Mouse (Mus musculus): Measurements from ENCODE around the gene Lrrc46. TPM values are rescaled to one million over a fixed set of nuclear protein-coding genes. Genes with fewer than 3 reads are reported as not detected.

Lrrc46 gene
- polyA plus RNA-seq (2014; fragmentation: Nextera tagmentation; extraction: Ambion mirVana) = 2.2 and 2.4 TPM in 2 replicates

- H3K4me3 ChIP-seq (ENCODE audit: low read depth, low read length) = peak within 1 kb of the TSS; percentile 62
- peaks cover 8% of the 10 kb centered on the region; the same call in 1 of the 2 replicates for H3K4me1 ChIP-seq (ENCODE audit: control insufficient read depth, insufficient read depth, low read length)
- peak within 1 kb of the TSS; percentile 55; the same call in 1 of the 2 replicates for H3K27ac ChIP-seq (ENCODE audit: low read depth, low read length)
- peak within 1 kb of the TSS; percentile 82 for H3K4me2 ChIP-seq (ENCODE audit: low read depth, low read length)
- WGBS = under 1% methylated on average over 46 of the region's 48 CpGs
- ATAC-seq (ENCODE audit: low read depth) = peak; percentile 88
- no peaks in the 10 kb centered on the region for H3K27me3 ChIP-seq (ENCODE audit: control insufficient read depth, insufficient read depth, low read length)
- H3K36me3 ChIP-seq (ENCODE audit: control insufficient read depth, insufficient read depth, low read length) = no peaks in the 10 kb centered on the region; the same call in 1 of the 2 replicates
- no peaks in the 10 kb centered on the region for H3K9me3 ChIP-seq (ENCODE audit: control insufficient read depth, low read length)
- H3K9ac ChIP-seq (replicated peaks; ENCODE audit: low read depth, low read length) = peak within 1 kb of the TSS; percentile 81
These were observed at the start of gene Lrrc46, which contains the start of gene Mrpl10 for GRCm38 (mm10) chr11:97041022-97041899. Gene Lrrc46 (minus strand): TSS chr11:97041407. Gene Mrpl10 (plus strand): TSS chr11:97041560.

- Histone ChIP-seq H3K27me3 (ENCODE audit: control insufficient read depth, insufficient read depth, low read length) (no peaks in the 10 kb centered on the region), H3K9ac (replicated peaks; ENCODE audit: low read depth, low read length) (no peak overlapping the region), H3K4me3 (ENCODE audit: low read depth, low read length) (no peak overlapping the region), H3K27ac (ENCODE audit: low read depth, low read length) (no peak overlapping the region), H3K4me2 (ENCODE audit: low read depth, low read length) (no peak overlapping the region), H3K9me3 (ENCODE audit: control insufficient read depth, low read length) (no peaks in the 10 kb centered on the region), H3K36me3 (ENCODE audit: control insufficient read depth, insufficient read depth, low read length) (no peaks in the 10 kb centered on the region), H3K4me1 (ENCODE audit: control insufficient read depth, insufficient read depth, low read length) (0 out of 2 replicates have a peak, but pooled peaks cover 3% of the 10 kb centered on the region)
- 80% methylated on average over 6 of the region's 6 CpGs for WGBS
- no peak for ATAC-seq (ENCODE audit: low read depth)
These were observed 45.2 kb upstream of the Lrrc46 start for GRCm38 (mm10) chr11:97086365-97086764.

GRCm38 (mm10) chr11:97084821-97085505 is 43.8 kb upstream of the Lrrc46 start:
- Histone ChIP-seq H3K9ac (replicated peaks; ENCODE audit: low read depth, low read length) (no peak overlapping the region), H3K4me2 (ENCODE audit: low read depth, low read length) (no peak overlapping the region), H3K4me1 (ENCODE audit: control insufficient read depth, insufficient read depth, low read length) (0 out of 2 replicates have a peak, but pooled peaks cover 3% of the 10 kb centered on the region), H3K4me3 (ENCODE audit: low read depth, low read length) (no peak overlapping the region), H3K36me3 (ENCODE audit: control insufficient read depth, insufficient read depth, low read length) (no peaks in the 10 kb centered on the region), H3K27me3 (ENCODE audit: control insufficient read depth, insufficient read depth, low read length) (no peaks in the 10 kb centered on the region), H3K27ac (ENCODE audit: low read depth, low read length) (no peak overlapping the region), H3K9me3 (ENCODE audit: control insufficient read depth, low read length) (no peaks in the 10 kb centered on the region)
- 89% methylated on average over 15 of the region's 15 CpGs for WGBS
- no peak for ATAC-seq (ENCODE audit: low read depth)

GRCm38 (mm10) chr11:97083401-97084140 is 42.4 kb upstream of the Lrrc46 start:
- Histone ChIP-seq H3K27me3 (ENCODE audit: control insufficient read depth, insufficient read depth, low read length) (no peaks in the 10 kb centered on the region), H3K4me1 (ENCODE audit: control insufficient read depth, insufficient read depth, low read length) (0 out of 2 replicates have a peak, but pooled peaks cover 3% of the 10 kb centered on the region), H3K36me3 (ENCODE audit: control insufficient read depth, insufficient read depth, low read length) (no peaks in the 10 kb centered on the region), H3K9me3 (ENCODE audit: control insufficient read depth, low read length) (no peaks in the 10 kb centered on the region), H3K27ac (ENCODE audit: low read depth, low read length) (no peak overlapping the region), H3K4me3 (ENCODE audit: low read depth, low read length) (no peak overlapping the region), H3K4me2 (ENCODE audit: low read depth, low read length) (no peak overlapping the region), H3K9ac (replicated peaks; ENCODE audit: low read depth, low read length) (no peak overlapping the region)
- 38% methylated on average over 22 of the region's 22 CpGs for WGBS
- no peak for ATAC-seq (ENCODE audit: low read depth)

GRCm38 (mm10) chr11:97082977-97083376 is 41.8 kb upstream of the Lrrc46 start:
- 0 out of 2 replicates have a peak, but pooled peaks cover 3% of the 10 kb centered on the region for H3K4me1 ChIP-seq (ENCODE audit: control insufficient read depth, insufficient read depth, low read length)
- H3K9me3 ChIP-seq (ENCODE audit: control insufficient read depth, low read length) = no peaks in the 10 kb centered on the region
- H3K4me3 ChIP-seq (ENCODE audit: low read depth, low read length) = no peak overlapping the region
- no peaks in the 10 kb centered on the region for H3K27me3 ChIP-seq (ENCODE audit: control insufficient read depth, insufficient read depth, low read length)
- no peak for ATAC-seq (ENCODE audit: low read depth)
- H3K36me3 ChIP-seq (ENCODE audit: control insufficient read depth, insufficient read depth, low read length) = no peaks in the 10 kb centered on the region
- 45% methylated on average over 11 of the region's 11 CpGs for WGBS
- H3K9ac ChIP-seq (replicated peaks; ENCODE audit: low read depth, low read length) = no peak overlapping the region
- H3K27ac ChIP-seq (ENCODE audit: low read depth, low read length) = no peak overlapping the region
- no peak overlapping the region for H3K4me2 ChIP-seq (ENCODE audit: low read depth, low read length)

GRCm38 (mm10) chr11:97080291-97080690 is 39.1 kb upstream of the Lrrc46 start:
- no peak overlapping the region for H3K4me2 ChIP-seq (ENCODE audit: low read depth, low read length)
- WGBS = 48% methylated on average over 9 of the region's 9 CpGs
- ATAC-seq (ENCODE audit: low read depth) = no peak
- no peak overlapping the region for H3K27ac ChIP-seq (ENCODE audit: low read depth, low read length)
- H3K9ac ChIP-seq (replicated peaks; ENCODE audit: low read depth, low read length) = no peak overlapping the region
- H3K4me3 ChIP-seq (ENCODE audit: low read depth, low read length) = no peak overlapping the region
- H3K36me3 ChIP-seq (ENCODE audit: control insufficient read depth, insufficient read depth, low read length) = no peaks in the 10 kb centered on the region
- no peaks in the 10 kb centered on the region for H3K27me3 ChIP-seq (ENCODE audit: control insufficient read depth, insufficient read depth, low read length)
- H3K4me1 ChIP-seq (ENCODE audit: control insufficient read depth, insufficient read depth, low read length) = 0 out of 2 replicates have a peak, but pooled peaks cover 3% of the 10 kb centered on the region
- H3K9me3 ChIP-seq (ENCODE audit: control insufficient read depth, low read length) = no peaks in the 10 kb centered on the region

GRCm38 (mm10) chr11:97078751-97079150 is 37.5 kb upstream of the Lrrc46 start:
- Histone ChIP-seq H3K27ac (ENCODE audit: low read depth, low read length) (no peak overlapping the region), H3K4me3 (ENCODE audit: low read depth, low read length) (no peak overlapping the region), H3K9ac (replicated peaks; ENCODE audit: low read depth, low read length) (no peak overlapping the region), H3K36me3 (ENCODE audit: control insufficient read depth, insufficient read depth, low read length) (no peaks in the 10 kb centered on the region), H3K4me1 (ENCODE audit: control insufficient read depth, insufficient read depth, low read length) (0 out of 2 replicates have a peak, but pooled peaks cover 2% of the 10 kb centered on the region), H3K27me3 (ENCODE audit: control insufficient read depth, insufficient read depth, low read length) (no peaks in the 10 kb centered on the region), H3K4me2 (ENCODE audit: low read depth, low read length) (no peak overlapping the region), H3K9me3 (ENCODE audit: control insufficient read depth, low read length) (no peaks in the 10 kb centered on the region)
- 56% methylated on average over 4 of the region's 4 CpGs for WGBS
- ATAC-seq (ENCODE audit: low read depth) = no peak

GRCm38 (mm10) chr11:97074235-97074634 is 33.0 kb upstream of the Lrrc46 start:
- no peaks in the 10 kb centered on the region for H3K4me1 ChIP-seq (ENCODE audit: control insufficient read depth, insufficient read depth, low read length)
- no peaks in the 10 kb centered on the region for H3K27me3 ChIP-seq (ENCODE audit: control insufficient read depth, insufficient read depth, low read length)
- no peak for ATAC-seq (ENCODE audit: low read depth)
- no peaks in the 10 kb centered on the region for H3K36me3 ChIP-seq (ENCODE audit: control insufficient read depth, insufficient read depth, low read length)
- no peaks in the 10 kb centered on the region for H3K9me3 ChIP-seq (ENCODE audit: control insufficient read depth, low read length)
- no peak overlapping the region for H3K9ac ChIP-seq (replicated peaks; ENCODE audit: low read depth, low read length)
- no peak overlapping the region for H3K4me3 ChIP-seq (ENCODE audit: low read depth, low read length)
- WGBS = 75% methylated on average over 8 of the region's 8 CpGs
- H3K27ac ChIP-seq (ENCODE audit: low read depth, low read length) = no peak overlapping the region
- no peak overlapping the region for H3K4me2 ChIP-seq (ENCODE audit: low read depth, low read length)

Measured in neural tube, embryonic 14.5 days (tissue).